Mouse (Mus musculus) ES-Bruce4 (cell line): ENCODE data around the gene 2700097O09Rik.

Experiments used
- CTCF ChIP-seq: IDR thresholded peaks from one replicate; pipeline ENCODE4 v1.8.1; 2011; ENCODE audit warnings: low read depth, low read length
- EP300 ChIP-seq: IDR thresholded peaks from 2 replicates; pipeline ENCODE4 v1.6.1; 2011; ENCODE audit warnings: low read depth, low read length; ENCODE audit not compliant: insufficient read depth
- POLR2A ChIP-seq: IDR thresholded peaks from one replicate; pipeline ENCODE4 v1.8.1; 2011; ENCODE audit warnings: low read length; ENCODE audit not compliant: insufficient read depth

DNA sequence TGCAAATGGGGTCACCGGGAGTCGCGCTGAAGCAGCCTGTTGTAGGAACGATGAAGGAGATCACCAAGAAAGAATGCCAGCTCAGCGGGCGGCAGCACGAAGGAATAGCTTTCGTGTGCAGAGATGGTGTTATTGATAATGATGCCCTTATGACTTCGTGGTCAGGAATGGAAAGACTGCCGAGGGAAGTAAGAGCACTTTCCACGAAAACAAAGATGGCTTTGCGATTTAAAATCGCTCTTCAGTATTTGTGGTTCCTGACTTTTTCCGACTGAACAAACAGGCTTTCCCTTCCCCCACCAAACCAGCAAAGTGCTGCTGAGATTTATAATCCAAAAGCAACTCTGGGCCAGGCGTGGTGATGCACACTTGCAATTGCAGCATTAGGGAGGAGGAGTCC, 38.9 kb downstream of the 2700097O09Rik start:
- TF ChIP-seq CTCF (no peak), POLR2A (no peak), EP300 (no peak)
